Mouse (Mus musculus): ENCODE measurements at regions not wholly inside any gene's neighbourhood (a gene's known extent, or its start where the extent isn't known, plus 50 kb on each side); places are given as distances from the start of the nearest gene placed in this dataset.

DNA sequence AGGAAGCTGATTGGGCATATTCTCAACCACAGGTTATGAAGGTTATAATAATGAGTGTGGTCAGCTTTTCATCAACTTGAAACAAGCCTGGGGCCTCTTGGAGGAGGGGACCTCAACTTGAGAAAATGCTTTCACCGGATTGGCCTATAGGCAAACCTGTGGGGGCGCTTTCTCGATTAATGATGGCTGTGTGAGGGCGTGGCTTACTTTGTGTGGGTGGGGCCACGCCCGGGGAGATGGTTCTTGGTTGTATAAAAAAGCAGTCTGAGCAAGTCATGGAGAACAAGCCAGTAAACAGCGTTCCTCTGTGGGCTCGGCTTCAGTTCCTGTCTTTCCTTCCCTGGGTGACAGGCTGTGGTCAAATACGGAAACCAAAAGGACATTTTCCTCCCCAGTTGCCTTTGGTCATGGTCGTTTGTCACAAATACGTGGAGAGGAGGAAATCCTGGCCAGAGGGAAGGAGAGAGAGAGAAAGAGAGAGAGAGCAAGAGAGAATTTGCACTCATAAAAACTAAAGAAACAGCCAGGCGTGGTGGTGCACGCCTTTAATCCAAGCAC, 163.1 kb downstream of the Ifng start:
- TF ChIP-seq CTCF (IDR thresholded peaks at IDR 0.05; ENCODE audit: low read depth) (no peak), EP300 (IDR thresholded peaks at IDR 0.05; ENCODE audit: low read depth) (no peak)

Data from liver, embryonic 14.5 days (tissue).